Mouse (Mus musculus) gastrocnemius, postnatal 10 days (tissue): ENCODE measurements around the gene Ripor2. TPM values are rescaled to one million over a fixed set of nuclear protein-coding genes. Genes with fewer than 3 reads are reported as not detected.
A peak's percentile ranks its signal among the peaks of the same experiment; 100 is the strongest.

Experiments used
- DNase-seq: peaks from one replicate; pipeline ENCODE4 v3.0.0; 2021; ENCODE audit warnings: mixed read lengths
- total RNA-seq, 2 experiments: library from RNA; stranded (reverse); gene quantifications; 2 replicates each; pipeline ENCODE4 v1.2.3; 2021

The Ripor2 gene
- total RNA-seq, 2 experiments from 2014 or later = 10.2 to 11.9 TPM

DNA sequence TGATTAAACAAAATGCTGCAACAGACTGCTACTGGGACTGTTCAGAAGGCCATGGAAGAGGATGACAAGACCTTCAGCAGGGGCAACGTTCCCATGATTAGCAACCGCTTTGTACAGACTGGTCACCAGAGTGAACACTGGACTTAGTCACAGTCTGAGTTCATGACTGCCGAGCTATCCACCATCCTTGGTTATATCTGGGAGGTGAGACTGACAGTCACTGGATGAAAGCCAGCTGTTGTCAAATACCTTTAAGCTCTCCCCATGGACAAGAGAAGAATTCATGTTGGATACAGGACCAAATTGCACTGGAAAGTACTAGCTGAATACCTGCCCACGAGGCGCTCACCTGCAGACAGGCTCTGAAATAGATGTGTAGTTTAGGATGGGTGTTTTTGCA is 2.4 kb downstream of the Ripor2 start:
- DNase-seq = no peak

DNA sequence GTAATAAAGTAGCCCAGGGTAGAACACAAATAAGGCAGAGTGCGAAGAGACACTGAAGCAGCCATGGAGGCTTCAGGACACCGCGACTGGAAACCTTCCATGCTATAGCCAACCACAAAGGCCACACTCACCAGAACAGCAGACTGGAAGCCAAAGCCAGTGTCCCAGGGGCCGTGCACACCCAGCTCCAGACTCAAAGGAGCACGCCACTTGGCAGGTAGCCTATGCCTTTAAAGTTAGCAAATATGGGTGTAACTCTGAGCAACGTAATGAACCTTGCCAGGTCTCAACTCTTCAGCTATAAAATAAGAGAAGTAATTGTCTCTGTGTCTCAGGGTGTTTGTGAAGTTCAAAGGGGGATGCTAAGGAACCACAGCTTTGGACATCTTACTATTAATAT is 2.9 kb downstream of the Ripor2 start:
- no peak for DNase-seq

DNA sequence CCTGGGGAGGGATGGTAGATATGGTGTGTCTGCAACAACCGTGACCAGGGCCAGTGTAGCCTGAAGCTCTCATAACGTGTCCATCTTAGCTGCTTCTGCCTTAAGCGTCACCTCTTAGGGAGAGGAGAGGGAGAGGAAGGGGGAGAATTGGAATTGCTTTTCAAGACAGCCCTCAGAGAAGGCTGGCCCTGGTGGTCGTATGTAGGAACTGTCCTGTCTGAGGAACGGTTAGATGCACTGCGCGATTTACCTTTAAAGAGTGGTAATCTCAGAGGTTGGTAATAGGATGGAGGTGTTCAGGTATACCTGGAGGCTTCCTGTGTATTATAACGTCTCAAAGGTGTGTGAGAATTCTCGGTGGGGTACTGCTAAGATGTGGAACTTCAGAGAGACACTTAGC is 3.4 kb downstream of the Ripor2 start:
- DNase-seq = no peak

DNA sequence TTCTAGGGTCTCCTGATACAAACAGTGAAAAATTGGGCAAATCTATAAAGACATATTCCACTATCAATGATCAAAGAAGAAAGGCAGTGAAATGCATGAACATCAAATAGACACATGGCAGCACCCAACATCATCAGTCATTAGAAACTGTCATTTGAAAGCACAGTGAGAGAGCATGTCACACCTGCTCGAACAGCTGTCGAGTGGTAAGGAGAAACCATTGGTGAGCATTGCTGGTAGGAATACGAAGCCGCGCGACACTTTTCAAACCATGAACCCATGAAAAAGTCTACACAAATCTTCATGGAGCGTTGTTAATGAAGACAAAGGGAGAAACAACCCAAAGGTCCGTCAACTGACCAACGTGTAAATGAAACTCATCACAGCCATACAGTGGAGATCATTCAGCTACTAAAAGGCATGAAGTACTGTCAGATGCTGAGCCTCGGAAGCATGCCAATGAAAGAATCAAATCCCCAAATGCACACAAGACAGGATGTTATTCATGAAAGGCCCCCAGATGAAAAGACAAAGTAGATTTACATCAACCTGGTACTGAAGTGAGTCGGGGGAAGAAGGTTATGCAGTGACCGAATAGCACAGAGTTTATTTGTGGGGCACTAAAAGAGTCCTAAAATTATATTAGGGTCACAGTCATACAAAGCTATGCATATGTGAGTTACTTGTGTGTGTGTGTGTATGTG is 5.4 kb downstream of the Ripor2 start:
- no peak for DNase-seq

DNA sequence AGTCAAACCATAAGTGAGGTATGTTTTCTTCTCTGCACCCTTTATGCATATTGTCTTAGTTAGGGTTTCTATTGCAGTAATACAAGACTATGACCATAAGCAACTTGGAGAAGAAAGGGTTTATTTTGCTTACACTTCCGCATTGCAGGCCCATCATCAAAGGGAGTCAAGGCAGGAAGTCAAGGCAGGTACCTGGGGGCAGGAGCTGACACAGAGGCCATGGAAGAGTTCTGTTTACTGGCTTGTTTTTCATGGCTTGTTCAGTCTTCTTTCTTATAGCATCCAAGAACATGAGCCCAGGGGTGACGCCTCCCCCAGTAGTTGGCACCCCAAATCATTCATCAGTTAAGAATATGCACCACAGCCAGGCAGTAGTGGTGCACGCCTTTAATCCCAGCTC is 6.6 kb downstream of the Ripor2 start:
- DNase-seq = no peak

DNA sequence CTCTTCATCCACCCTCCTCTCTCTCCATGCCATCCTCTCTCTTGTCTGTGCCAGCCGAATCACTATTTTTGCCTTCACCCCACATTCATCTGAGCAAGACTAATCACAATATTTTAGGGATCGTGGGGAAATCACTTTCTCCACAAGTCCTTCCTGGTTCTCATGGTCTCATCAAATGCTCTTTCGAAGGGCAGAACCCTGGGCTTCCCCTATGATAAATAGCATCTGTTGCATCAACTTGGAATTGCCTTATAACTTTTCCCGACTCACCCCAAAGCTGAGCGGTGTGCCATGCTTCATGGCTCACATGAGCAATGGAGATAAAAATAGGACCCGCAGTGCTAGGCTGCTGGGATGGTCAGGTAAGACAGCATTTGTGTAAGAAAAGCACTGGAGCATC is 9.7 kb downstream of the Ripor2 start:
- DNase-seq = no peak

DNA sequence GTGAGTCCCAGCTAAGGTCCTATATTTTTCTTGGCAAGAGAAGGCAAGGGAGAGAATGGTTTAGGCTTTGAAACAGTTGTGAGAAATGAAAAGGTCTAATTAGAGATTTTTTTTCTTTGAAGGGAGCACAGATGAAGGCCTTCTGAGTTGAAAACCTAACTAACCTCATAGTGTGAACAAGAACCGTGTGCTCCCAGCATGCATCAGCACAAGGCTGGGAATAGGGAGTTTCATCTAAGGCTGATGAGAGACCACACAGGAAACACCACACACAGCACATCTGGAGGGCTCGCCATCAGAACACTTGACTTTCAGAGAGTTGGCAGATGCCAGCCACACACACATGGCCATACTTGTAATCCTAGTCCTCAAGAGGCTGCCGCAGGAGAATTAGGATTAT is 12.3 kb downstream of the Ripor2 start:
- no peak for DNase-seq

DNA sequence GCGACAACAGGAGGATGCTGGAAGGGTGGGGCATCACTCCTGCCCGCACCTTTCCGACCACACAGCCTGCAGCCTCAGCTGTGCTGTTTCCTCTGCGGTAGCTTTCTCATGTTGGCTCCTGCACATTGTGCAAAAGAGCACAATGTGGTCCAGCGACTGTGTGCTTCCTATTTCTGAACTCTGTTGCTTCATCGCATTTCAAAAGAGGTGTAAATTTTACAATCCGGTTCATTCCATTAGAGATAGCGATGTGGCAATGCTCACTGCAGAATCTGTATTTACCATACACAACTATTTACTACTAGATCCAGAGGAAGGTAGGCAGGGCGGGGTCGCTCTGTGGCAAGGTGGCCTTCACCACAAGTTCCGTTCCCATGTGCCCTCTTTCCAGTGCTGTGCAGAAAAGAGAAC is 17.6 kb downstream of the Ripor2 start:
- no peak for DNase-seq

DNA sequence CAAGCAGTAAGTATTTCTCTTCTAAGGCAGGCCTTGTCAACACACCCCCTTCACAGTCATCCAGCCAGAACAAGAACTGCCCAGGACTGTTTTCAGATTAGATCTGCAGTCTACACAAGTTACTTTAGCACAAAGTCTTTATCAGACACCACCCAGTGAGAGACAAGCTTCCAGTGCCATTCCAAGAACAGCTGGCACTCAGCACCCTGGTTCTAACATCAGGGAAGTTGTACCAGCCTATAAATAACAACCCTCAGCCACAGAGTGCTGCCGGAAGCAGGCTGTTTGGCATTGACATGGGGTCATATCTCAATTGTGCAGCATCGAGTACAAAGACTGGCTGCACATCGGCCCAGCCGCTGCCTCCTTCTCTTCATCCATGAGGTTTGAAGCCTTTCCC is 21.0 kb downstream of the Ripor2 start:
- DNase-seq = no peak

DNA sequence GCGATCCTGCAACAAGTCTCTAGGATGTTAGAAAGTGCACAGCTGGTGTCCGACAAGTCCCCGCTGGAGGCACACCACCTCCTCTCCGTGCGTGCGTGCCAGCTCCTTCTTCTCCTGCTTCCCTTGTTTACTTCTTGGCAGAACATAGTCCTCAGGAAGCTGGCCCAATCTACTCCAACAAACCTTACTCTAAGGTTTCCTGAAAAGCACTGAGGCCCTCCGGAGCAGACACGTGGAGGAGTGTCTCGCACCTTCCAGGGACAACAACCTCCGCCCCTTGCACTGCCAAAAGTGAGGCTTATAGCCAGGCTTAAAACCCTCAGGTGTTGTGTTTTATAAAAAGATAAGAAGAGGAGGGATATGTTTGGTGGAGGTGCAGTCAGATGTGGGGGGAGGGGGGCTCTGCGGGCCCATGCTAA is 21.6 kb downstream of the Ripor2 start:
- peak; percentile 18 for DNase-seq

DNA sequence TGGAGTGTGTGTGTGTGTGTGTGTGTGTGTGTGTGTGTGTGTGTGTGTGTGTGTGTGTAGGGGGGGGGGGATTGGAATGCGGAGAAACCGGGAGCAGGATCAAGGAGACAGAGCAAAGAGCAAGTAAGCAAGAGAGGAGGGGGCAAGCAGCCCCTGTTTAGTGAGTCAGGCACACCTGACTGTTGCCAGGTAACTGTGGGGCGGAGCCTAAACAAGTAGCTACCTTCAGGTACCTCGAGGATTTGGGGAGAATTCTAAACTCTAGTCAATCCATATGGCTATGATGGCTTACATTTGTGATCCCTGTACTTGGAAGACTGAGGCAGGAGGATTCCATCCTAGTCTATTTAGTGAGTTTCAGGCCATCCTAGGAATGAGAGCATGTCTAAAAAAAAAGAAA is 22.1 kb downstream of the Ripor2 start:
- no peak for DNase-seq

DNA sequence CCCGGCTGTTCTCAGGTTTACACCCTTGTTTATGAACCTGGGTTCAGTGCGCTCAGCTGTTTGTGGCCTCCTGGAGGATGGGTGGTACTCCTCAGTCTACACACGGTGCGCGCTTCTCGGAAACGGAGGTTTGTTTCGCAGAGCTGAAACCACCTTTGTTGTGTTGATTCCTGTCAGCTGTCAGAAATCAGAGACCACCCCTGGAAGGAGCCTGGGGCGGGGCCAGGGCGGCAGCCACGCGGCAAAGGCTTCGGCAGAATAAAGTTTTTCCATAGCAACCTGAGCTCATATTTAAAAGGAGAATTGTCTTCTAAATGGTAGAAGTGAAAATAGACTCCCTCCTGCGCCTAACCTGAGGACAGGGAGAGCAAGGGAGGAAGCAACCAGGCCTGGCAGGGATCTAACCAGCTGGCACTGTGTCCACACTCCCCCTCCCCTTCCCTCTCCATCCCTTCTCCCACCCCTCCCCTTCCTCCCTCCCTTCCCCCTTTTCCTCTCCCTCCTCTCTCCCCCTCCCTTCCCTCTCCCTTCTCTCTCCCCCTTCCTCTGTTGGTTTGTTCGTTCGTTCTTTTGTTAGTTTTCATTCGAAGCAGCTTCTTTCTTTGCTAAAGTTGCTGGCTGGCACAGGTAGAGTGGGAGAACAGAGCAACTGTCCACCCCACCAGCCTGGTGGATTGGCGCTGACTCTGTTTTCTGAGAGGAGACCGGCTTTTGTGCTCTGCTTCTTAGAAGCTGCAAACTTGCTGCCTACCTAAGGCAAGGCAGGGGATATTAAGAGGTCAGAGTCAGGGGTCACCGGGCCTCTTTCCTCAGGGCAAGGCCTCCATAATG is 23.0 kb downstream of the Ripor2 start:
- no peak for DNase-seq

DNA sequence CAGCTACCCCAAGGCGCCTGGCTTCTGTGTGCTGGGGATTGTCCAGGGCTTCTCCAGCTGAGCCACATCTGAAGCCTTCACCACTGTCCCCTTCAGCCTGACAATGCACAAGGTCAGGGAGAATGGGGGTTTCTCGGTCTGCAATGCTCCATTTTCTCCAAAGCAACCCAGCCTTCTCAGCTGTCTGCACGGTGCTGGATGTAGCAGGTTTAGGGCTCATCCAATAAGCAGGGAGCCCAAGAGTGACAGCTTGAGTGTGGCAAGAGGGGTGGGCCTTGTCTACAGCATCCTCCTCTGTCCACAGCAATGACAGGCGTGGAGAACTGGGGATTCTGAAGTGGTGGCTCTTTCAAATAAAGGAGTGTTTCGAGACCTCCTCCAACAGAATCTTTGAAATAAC is 23.8 kb downstream of the Ripor2 start:
- DNase-seq = no peak

DNA sequence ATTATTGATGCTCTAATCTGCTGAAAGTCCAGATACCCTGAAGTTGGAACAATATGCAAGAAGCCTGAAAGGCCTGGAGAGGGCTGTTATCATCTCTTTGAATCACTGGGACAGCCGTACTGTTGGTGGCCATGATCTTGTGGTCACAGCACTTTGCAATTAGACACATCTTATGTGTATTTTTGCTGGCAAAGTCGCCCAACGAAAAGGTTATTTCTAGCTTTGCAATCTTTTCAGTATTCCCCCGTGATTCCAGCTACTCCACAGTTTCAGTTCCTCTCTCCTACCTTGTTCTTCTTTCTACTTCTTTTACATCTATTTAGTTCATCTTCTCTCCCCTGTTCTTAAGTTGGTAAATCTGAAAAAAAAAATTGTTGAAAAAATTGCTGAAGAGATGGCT is 26.0 kb downstream of the Ripor2 start:
- DNase-seq = no peak

DNA sequence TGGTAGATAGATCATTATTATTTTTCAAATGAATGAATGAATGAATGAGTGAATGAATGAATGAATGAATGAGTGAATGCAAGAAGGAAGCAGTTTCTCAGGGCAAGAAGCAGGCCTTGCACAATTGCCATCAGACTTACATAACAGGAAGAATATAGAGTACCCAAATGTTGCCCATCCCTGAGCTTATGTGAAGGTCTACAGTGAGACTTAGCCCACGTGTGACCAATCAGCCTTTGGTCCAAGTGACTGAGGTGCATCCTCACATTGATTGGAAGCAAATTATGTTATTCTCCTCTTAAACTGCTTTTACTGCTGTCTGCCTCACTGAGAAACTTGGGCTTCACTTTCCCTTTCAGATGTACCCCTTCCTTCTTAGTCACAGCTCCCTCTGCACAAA is 26.7 kb downstream of the Ripor2 start:
- no peak for DNase-seq

DNA sequence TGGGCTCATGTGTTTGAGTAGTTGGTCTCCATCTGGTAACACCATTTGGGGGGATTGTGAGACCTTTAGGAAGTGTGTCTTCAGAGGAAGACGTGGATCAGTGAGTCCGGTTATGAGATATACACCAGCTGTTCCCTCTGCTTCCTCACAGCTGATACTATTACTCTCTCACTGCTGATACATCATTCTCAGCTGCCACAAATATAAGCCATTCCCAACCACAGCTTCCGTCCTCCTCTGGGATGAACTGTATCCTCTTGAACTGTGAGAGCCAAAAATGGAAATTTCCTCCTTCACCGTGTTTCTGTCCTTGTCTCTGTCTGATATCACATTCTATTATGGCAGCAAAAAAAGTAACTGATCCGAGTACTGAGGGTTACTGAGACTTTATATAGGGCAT is 28.9 kb downstream of the Ripor2 start:
- no peak for DNase-seq

DNA sequence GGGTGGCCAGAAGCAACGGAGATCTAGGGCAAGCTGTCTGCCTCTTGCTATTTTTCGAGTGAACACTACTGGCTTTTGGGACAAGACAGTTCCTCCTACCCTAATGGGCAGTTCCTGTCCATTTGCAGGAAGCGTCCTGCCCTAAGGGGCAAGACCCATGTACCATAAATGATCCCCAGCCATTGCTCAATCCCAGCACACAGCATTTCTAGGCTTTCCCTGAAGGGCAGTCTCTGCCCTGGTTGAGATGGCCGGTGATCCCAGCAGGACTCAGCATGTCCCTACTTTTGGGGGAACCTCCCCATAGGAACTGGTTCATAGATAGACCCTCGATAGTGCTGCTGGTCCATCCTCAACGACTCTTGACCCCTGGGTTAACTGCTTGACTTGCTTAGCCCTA is 31.0 kb downstream of the Ripor2 start:
- no peak for DNase-seq

DNA sequence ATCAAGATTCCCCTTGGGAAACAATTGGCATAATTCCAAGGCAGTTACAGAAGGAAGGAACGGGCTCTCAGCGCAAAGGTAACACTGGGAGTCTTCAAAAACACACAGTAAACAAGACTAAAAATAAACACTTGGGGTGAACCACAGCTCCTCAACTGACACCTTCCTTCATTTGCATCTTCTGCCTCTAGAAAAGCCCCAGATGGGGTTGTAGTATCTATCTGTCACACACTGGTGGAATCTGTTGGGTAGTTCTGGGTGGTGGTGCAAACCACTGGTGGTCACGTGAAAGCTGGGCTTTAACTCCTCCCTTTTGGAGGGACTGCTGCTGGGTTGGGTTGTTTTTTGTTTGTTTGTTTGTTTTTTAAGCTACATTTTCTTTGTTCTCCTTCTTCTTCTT is 31.4 kb downstream of the Ripor2 start:
- no peak for DNase-seq

DNA sequence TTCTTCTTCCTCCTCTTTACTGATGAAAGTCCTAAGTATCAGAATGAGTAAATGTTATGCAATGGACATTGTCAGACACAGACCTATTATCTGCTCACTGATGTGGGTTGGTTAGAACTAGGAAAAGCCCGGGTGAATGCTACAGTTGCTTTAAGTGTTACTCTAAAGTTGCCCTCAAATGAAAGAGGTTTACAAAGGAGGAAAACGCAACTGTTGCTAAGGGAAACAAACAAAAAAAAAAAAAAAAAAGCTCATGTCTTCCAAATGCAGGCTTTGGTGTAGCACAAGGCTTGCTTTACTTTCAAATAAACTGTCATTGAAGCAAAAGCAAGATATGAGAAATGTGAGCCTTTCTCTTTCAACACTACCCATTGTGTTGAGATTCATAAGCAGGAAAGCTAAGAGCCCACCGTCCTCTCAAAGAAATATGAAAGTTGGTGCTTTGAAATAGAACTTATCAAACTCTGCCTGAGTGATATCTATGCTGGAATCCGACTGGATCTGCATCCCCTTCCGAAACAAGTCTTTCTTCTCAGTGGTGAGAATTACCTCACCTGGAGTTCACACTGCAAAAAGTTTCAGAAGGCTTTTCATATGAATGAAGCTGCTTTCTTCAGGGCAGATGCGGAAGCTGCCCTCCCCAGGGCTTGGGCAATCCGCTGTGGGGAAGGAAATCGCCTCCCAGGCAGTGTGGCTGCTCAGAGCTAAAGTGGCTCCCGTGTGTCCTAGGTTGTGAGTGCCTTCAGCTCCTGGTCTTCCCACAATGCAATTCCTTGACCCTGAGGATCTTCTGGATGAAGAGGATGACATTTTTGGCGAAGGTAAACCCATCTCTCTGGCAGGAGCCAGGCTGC is 32.2 kb downstream of the Ripor2 start:
- no peak for DNase-seq

DNA sequence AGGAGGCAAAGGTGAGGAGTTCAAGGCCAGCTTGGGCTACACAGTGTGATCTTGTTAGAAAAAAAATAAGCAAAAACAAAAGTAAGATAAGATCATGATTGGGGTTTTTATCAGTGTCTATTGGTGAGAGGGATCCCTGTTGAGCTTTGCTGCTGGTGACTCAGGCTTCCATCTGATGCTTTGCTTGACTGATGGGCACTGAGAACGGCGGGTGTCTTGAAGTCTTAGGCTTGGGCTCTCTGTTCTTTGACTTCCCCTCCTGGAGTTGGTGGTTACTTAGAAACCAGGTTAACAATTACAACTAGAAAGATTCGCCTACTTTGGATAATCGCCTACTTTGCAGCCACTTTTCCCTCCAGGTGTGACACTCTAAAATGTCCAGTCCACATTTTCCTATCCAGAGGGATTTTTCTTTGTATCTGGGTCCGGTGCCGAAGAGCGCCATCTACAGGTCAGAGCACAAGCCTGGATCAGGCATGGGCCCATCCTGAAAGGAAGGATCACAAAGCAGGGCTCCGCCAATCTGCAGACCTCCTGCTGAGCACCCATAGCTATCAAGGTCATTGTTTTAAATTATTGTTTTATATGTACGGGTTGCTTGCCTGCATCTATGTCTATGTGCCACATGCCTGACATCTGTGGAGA is 34.1 kb downstream of the Ripor2 start:
- DNase-seq = peak; percentile 35

DNA sequence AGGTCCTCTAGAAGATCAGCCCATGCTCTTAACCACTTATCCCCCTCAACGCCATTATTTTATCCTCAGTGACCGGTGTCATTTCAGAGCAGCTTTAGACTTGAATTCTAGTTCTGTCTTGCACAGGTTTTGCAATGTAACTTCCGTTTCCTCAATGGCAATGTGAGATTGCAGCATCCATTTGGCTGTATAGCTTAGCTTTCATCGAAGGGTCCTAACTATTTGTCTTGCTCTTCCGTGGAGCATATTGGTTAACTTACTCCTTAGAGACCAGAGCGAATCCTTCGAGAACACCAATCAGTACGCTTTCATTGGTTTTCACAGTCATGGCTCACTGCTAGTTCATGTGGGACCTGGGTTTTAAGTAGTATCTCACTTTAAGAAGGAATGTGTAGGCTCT is 34.7 kb downstream of the Ripor2 start:
- DNase-seq = no peak

DNA sequence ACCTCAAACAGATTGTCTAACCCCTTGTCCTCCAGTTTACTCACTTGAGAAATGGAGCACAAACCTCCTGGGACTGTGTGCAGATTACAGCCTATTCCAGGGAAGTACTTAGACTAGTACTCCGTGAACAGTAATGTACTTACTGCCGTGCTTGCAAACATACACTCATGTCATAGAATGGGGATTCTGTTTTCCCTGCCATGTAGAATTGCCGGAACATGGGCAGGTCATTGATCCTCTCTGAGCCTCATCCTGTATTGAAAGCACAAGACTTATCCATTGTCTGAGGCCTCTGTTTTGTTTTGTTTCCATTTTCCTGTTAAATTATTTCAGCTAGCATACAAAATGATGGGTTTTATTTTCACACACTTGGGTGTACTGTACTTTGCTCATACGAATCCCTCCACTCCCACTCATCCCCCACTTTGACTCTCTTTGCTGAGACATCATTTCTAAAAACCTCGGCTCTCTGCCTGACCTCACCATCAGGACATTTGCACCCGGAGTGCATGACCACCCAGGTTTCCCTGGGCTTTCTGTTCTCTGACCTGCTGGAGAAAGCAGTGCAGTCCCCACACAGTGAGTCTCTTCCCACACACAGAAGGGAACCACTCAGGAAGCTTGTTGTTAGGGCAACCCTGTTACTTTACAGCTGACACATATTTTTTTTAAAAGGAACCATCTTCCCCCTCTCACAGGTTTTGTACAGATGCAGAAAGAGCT is 35.2 kb downstream of the Ripor2 start:
- DNase-seq = no peak
